Mouse (Mus musculus) CH12.LX (cell line): ENCODE results near the gene Nbea.

ENCODE experiments used
- CTCF ChIP-seq, 2 experiments: IDR thresholded peaks in 1 of 2; conservative IDR thresholded peaks in 1 of 2; 2 replicates each; pipeline ENCODE4 v1.5.1; 2011 to 2012; ENCODE audit warnings: low read depth in 2 of 2, low read length in 2 of 2, improper control_type of control experiment in 1 of 2, inconsistent platforms in 1 of 2, mild to moderate bottlenecking in 1 of 2, moderate library complexity in 1 of 2
- EP300 ChIP-seq: IDR thresholded peaks from 2 replicates; pipeline ENCODE4 v1.6.1; 2011; ENCODE audit warnings: low read length, improper control_type of control experiment
- MXI1 ChIP-seq: IDR thresholded peaks from 2 replicates; pipeline ENCODE4 v1.6.1; 2011; ENCODE audit warnings: mild to moderate bottlenecking, low read depth, low read length, improper control_type of control experiment
- MYC ChIP-seq: IDR thresholded peaks from 2 replicates; pipeline ENCODE4 v1.6.1; 2011; ENCODE audit warnings: low read depth, mild to moderate bottlenecking, improper control_type of control experiment, low read length
- POLR2A ChIP-seq: IDR thresholded peaks from 2 replicates; pipeline ENCODE4 v1.6.1; 2011; ENCODE audit warnings: low read depth, mild to moderate bottlenecking, improper control_type of control experiment, low read length
- TBP ChIP-seq: conservative IDR thresholded peaks from 2 replicates; pipeline ENCODE4 v1.6.1; 2011; ENCODE audit warnings: low read depth, low read length, improper control_type of control experiment
- UBTF ChIP-seq: IDR thresholded peaks from 2 replicates; pipeline ENCODE4 v1.6.1; 2012; ENCODE audit warnings: low read depth, mild to moderate bottlenecking, inconsistent platforms, low read length, improper control_type of control experiment, moderate library complexity
- USF2 ChIP-seq: conservative IDR thresholded peaks from 2 replicates; pipeline ENCODE4 v1.6.1; 2011; ENCODE audit warnings: low read depth, low read length, improper control_type of control experiment

DNA sequence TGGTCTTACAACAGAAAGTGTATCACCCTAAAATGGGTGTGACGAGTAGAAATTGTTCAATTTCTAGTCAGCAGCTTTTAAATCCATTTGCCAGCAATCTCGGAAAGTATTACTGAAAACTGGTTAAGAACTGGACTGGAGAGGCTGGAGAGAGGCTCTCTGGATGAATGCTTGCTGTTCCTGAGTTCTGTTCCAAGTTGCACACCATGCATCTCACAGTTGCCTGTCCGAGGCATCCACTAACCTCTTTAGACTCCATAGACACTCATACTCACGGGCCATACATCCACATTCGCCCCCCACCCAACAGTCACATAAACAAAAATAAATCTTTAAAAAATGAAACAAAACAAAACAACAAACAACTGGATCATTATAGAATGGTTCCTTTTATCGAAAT lies 407.7 kb downstream of the Nbea start:
- no peak for TF ChIP-seq MYC
- TF ChIP-seq UBTF: no peak
- TF ChIP-seq EP300: no peak
- TF ChIP-seq USF2: no peak
- no peak for TF ChIP-seq POLR2A
- TF ChIP-seq MXI1: no peak
- TF ChIP-seq CTCF (conservative IDR thresholded peaks at IDR 0.05 in 1 of 2, IDR thresholded peaks at IDR 0.05 in 1 of 2; ENCODE audit: low read depth in 2 of 2, low read length in 2 of 2): no peak
- TF ChIP-seq TBP: no peak
